Mouse (Mus musculus) neural tube, embryonic 12.5 days (tissue): ENCODE measurements at regions not wholly inside any gene's neighbourhood (a gene's known extent, or its start where the extent isn't known, plus 50 kb on each side); places are given as distances from the start of the nearest gene placed in this dataset.
"Not testable (repeated sequence)": the region's sequence is repeated elsewhere in the genome, so short reads cannot be mapped to it uniquely, and the experiment has no call there.

ENCODE experiments used
- ATAC-seq: fragments of 200-750 bp; cut with Nextera tagmentation; 2 replicates; pipeline ENCODE4 v1.8.0; 2017; ENCODE audit warnings: low read depth, mild to moderate bottlenecking, moderate TSS enrichment, moderate library complexity; ENCODE audit not compliant: low FRiP score
- H3K27ac ChIP-seq: fragments of 300-500 bp; sonication (generic); 2 replicates; pipeline ENCODE4 v1.5.1; 2016
- H3K27me3 ChIP-seq: fragments of 300-500 bp; sonication (generic); replicated peaks from 2 replicates; pipeline ENCODE4 v1.6.1; 2016; ENCODE audit warnings: mild to moderate bottlenecking
- H3K36me3 ChIP-seq: fragments of 300-500 bp; sonication (generic); 2 replicates; pipeline ENCODE4 v1.6.1; 2016; ENCODE audit warnings: mild to moderate bottlenecking
- H3K4me1 ChIP-seq: fragments of 300-500 bp; sonication (generic); 2 replicates; pipeline ENCODE4 v1.6.1; 2016
- H3K4me2 ChIP-seq: fragments of 300-500 bp; sonication (generic); replicated peaks from 2 replicates; pipeline ENCODE4 v1.6.1; 2016; ENCODE audit warnings: mild to moderate bottlenecking
- H3K4me3 ChIP-seq: fragments of 300-500 bp; sonication (generic); 2 replicates; pipeline ENCODE4 v1.5.1; 2016
- H3K9ac ChIP-seq: fragments of 300-500 bp; sonication (generic); 2 replicates; pipeline ENCODE4 v1.6.1; 2016; ENCODE audit warnings: mild to moderate bottlenecking
- H3K9me3 ChIP-seq: fragments of 300-500 bp; sonication (generic); 2 replicates; pipeline ENCODE4 v1.6.1; 2016; ENCODE audit warnings: mild to moderate bottlenecking
- WGBS: fragments of 180-500 bp; shearing (Covaris S2); methylation state at CpG from one replicate; pipeline ENCODE4 v1.1.7; 2016; 5-methylcytosine and 5-hydroxymethylcytosine counted together

GRCm38 (mm10) chr1:185969231-185969630, 147.9 kb downstream of the Lyplal1 start:
- Histone ChIP-seq H3K9ac (no peak overlapping the region), H3K27ac (no peak overlapping the region), H3K36me3 (no peaks in the 10 kb centered on the region), H3K4me2 (no peak overlapping the region), H3K4me1 (no peaks in the 10 kb centered on the region), H3K9me3 (no peaks in the 10 kb centered on the region), H3K27me3 (no peaks in the 10 kb centered on the region), H3K4me3 (no peak overlapping the region)
- no peak for ATAC-seq
- WGBS = 17% methylated on average over 2 of the region's 2 CpGs

DNA sequence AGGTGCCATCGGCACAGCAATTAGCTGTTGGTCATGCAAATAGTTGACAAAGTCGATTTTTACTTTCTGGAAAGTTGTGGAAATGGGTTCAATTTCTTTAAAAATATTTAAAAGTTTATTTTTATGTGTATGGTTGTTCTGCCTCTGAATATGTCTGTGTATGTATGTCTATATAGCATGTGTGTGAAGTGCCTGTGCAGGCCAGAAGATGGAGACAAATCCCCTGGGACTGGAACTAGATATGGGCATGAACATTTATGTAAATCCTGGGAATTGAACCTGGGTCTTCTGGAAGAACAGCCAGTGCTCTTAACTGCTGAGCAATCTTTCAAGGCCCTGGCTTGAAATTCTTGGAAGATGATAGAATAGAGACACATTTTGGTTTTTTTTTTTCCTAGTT, 140.0 kb downstream of the Lyplal1 start:
- H3K27me3 ChIP-seq = no peaks in the 10 kb centered on the region
- no peaks in the 10 kb centered on the region for H3K9me3 ChIP-seq
- no peak overlapping the region for H3K9ac ChIP-seq
- H3K4me1 ChIP-seq = no peaks in the 10 kb centered on the region
- ATAC-seq = no peak
- no peak overlapping the region for H3K4me3 ChIP-seq
- H3K4me2 ChIP-seq = no peak overlapping the region
- H3K36me3 ChIP-seq = no peaks in the 10 kb centered on the region
- WGBS = 88% methylated on average over 2 of the region's 2 CpGs
- no peak overlapping the region for H3K27ac ChIP-seq

GRCm38 (mm10) chr1:185989432-185989831, 127.7 kb downstream of the Lyplal1 start:
- H3K9me3 ChIP-seq = no peaks in the 10 kb centered on the region

GRCm38 (mm10) chr1:186000066-186000465, 117.0 kb downstream of the Lyplal1 start:
- H3K4me2 ChIP-seq, H3K4me3 ChIP-seq, H3K36me3 ChIP-seq, ATAC-seq, H3K4me1 ChIP-seq, H3K27me3 ChIP-seq, H3K27ac ChIP-seq, H3K9ac ChIP-seq, H3K9me3 ChIP-seq: not testable (repeated sequence)
- 86% methylated on average over 1 of the region's 1 CpGs for WGBS

More at GRCm38 (mm10) chr1:185989432-185989831, 127.7 kb downstream of the Lyplal1 start:
- Histone ChIP-seq H3K27ac (no peak overlapping the region), H3K9ac (no peak overlapping the region), H3K4me2 (no peak overlapping the region), H3K27me3 (no peaks in the 10 kb centered on the region), H3K36me3 (no peaks in the 10 kb centered on the region), H3K4me1 (no peaks in the 10 kb centered on the region), H3K4me3 (no peak overlapping the region)
- ATAC-seq = no peak
- 66% methylated on average over 8 of the region's 8 CpGs for WGBS

GRCm38 (mm10) chr1:186013413-186013812, 103.7 kb downstream of the Lyplal1 start:
- H3K27me3 ChIP-seq = no peaks in the 10 kb centered on the region
- H3K9ac ChIP-seq = no peak overlapping the region
- no peak overlapping the region for H3K27ac ChIP-seq
- no peaks in the 10 kb centered on the region for H3K9me3 ChIP-seq
- H3K4me2 ChIP-seq = no peak overlapping the region
- ATAC-seq = no peak
- 77% methylated on average over 1 of the region's 1 CpGs for WGBS
- no peak overlapping the region for H3K4me3 ChIP-seq
- no peaks in the 10 kb centered on the region for H3K4me1 ChIP-seq
- H3K36me3 ChIP-seq = no peaks in the 10 kb centered on the region

GRCm38 (mm10) chr1:186014166-186014565, 102.9 kb downstream of the Lyplal1 start:
- Histone ChIP-seq H3K4me1 (no peaks in the 10 kb centered on the region), H3K27ac (no peak overlapping the region), H3K36me3 (no peaks in the 10 kb centered on the region), H3K4me2 (no peak overlapping the region), H3K27me3 (no peaks in the 10 kb centered on the region), H3K9ac (no peak overlapping the region), H3K9me3 (no peaks in the 10 kb centered on the region), H3K4me3 (no peak overlapping the region)
- ATAC-seq = no peak
- WGBS = 91% methylated on average over 1 of the region's 1 CpGs

- WGBS = 88% methylated on average over 8 of the region's 8 CpGs
- ATAC-seq = no peak
- Histone ChIP-seq H3K4me2 (no peak overlapping the region), H3K9me3 (no peaks in the 10 kb centered on the region), H3K27ac (no peak overlapping the region), H3K36me3 (no peaks in the 10 kb centered on the region), H3K4me3 (no peak overlapping the region), H3K4me1 (no peaks in the 10 kb centered on the region), H3K9ac (no peak overlapping the region), H3K27me3 (no peaks in the 10 kb centered on the region)
Observed at GRCm38 (mm10) chr1:186015831-186016561, 101.1 kb downstream of the Lyplal1 start.

DNA sequence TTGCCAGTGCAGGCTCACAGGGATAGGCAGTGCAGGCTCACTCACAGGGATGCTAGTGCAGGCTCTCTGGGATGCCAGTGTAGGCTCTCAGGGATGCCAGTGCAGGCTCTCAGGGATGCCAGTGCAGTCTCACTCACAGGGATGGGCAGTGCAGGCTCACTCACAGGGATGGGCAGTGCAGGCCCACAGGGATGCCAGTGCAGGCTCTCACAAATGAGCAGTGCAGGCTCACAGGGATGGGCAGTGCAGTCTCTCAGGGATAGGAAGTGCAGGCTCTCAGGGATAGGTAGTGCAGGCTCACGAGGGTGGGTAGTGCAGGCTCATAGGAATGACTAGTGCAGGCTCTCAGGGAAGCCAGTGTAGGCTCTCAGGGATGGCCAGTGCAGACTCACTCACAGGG, 99.6 kb downstream of the Lyplal1 start:
- Histone ChIP-seq H3K27me3 (no peaks in the 10 kb centered on the region), H3K36me3 (no peaks in the 10 kb centered on the region), H3K27ac (no peak overlapping the region), H3K4me2 (no peak overlapping the region), H3K9me3 (no peaks in the 10 kb centered on the region), H3K4me3 (no peak overlapping the region), H3K4me1 (no peaks in the 10 kb centered on the region), H3K9ac (no peak overlapping the region)
- ATAC-seq = no peak
- WGBS = 76% methylated on average over 1 of the region's 1 CpGs

DNA sequence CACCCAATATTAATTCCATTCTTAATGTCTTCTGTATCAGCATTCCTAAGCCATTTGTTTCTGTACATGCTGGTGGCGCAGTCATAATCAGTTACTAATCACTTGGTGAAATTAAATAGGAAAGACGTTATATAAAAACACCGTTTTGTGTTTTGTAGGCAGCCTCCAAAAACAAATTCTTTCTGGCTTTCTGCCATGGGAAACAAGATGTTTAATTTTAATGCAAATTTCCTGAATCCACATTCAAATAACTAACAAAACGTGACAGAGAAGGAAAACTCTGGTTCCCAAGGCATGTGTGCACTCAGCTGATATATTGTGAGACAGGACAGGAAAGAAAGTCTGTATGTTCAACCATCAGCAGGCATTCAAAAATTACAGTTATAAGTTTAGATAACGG, 97.6 kb downstream of the Lyplal1 start:
- ATAC-seq = no peak
- H3K4me3 ChIP-seq = no peak overlapping the region
- 86% methylated on average over 5 of the region's 5 CpGs for WGBS
- no peaks in the 10 kb centered on the region for H3K9me3 ChIP-seq
- H3K9ac ChIP-seq = no peak overlapping the region
- H3K36me3 ChIP-seq = no peaks in the 10 kb centered on the region
- no peak overlapping the region for H3K27ac ChIP-seq
- H3K27me3 ChIP-seq = no peaks in the 10 kb centered on the region
- no peak overlapping the region for H3K4me2 ChIP-seq
- no peaks in the 10 kb centered on the region for H3K4me1 ChIP-seq

DNA sequence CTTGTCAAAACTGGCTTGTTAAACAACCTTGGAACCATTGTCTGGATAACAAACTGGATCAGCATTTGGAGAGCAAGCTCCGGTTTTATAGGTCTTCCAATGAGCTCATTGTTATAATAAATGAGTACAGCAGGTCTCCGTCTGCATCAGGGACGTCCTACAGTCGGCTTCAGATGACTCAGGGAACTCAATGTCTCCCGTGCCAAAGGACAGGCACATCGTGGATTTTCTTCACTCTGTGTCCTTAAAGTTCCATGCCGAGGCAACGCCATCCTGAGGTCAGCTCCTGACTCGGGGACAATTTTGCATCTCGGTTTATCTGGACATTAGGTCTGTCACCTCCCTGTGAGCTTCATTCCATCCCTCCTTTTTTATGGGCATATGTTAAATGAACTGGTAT, 85.2 kb downstream of the Lyplal1 start:
- 62% methylated on average over 10 of the region's 10 CpGs for whole genome bisulfite sequencing
- Histone ChIP-seq H3K36me3 (no peaks in the 10 kb centered on the region), H3K9me3 (peaks cover 5% of the 10 kb centered on the region; the same call in 1 of the 2 replicates), H3K4me1 (no peaks in the 10 kb centered on the region), H3K27ac (no peak overlapping the region), H3K4me2 (no peak overlapping the region), H3K4me3 (no peak overlapping the region), H3K27me3 (no peaks in the 10 kb centered on the region), H3K9ac (no peak overlapping the region)
- ATAC-seq = no peak

DNA sequence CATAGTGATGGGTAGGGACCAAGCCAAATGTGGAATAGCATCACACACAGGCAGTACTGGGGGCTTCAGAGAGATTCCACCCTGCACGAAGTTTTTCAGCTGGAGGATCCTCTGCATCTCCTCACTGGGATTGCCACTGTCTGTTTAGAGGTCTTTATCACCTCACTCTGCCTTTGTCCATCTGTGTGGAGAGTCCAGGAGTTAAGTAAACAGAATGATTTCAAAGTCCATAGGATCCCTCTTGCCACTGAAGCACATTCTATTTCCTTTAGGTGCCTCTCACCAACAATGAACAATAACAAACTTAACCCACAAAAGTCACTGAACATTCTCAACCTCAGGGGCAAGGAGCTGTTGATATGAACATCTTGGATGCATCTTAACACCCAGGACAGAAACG, 82.7 kb downstream of the Lyplal1 start:
- no peaks in the 10 kb centered on the region for H3K9me3 ChIP-seq
- H3K27ac ChIP-seq = no peak overlapping the region
- H3K4me3 ChIP-seq = no peak overlapping the region
- no peaks in the 10 kb centered on the region for H3K27me3 ChIP-seq
- no peak for ATAC-seq
- H3K4me1 ChIP-seq = no peaks in the 10 kb centered on the region
- H3K4me2 ChIP-seq = no peak overlapping the region
- no peaks in the 10 kb centered on the region for H3K36me3 ChIP-seq
- H3K9ac ChIP-seq = no peak overlapping the region
- WGBS = 69% methylated on average over 2 of the region's 2 CpGs
